ENCODE assay signal across 25 mouse cellular contexts in genomic region chr15:91171332-91171731, GRCm38 (mm10). TPM values are rescaled to one million over a fixed set of nuclear protein-coding genes. Genes with fewer than 3 reads are reported as not detected.
DNase-seq lines count a peak whose midpoint lies in the region; ATAC-seq and TF ChIP-seq lines count a peak whose summit lies in the region.
"Had no signal": no experiment of that assay in that cellular context is flagged by ENCODE, and none has a peak within 500 bp of the region (broad histone marks: within the 10 kb centered on the region; RNA-seq: fewer than 3 reads in every experiment).

No protein-coding gene starts in this region.

- peaks cover 6% of the 10 kb centered on the region; the same call in 1 of the 2 replicates for H3K4me1 ChIP-seq in forebrain, embryonic 12.5 days
- H3K4me1 ChIP-seq in forebrain, embryonic 11.5 days (replicated peaks; ENCODE audit: control insufficient read depth, insufficient read depth, low read length): no peaks in the 10 kb centered on the region
- no peaks in the 10 kb centered on the region for H3K4me1 ChIP-seq in lung, postnatal 0 days (ENCODE audit: insufficient read depth, low read depth, low read length)
- peaks cover 12% of the 10 kb centered on the region for H3K4me1 ChIP-seq in embryonic facial prominence, embryonic 12.5 days
- H3K4me1 ChIP-seq in limb, embryonic 13.5 days: peaks cover 14% of the 10 kb centered on the region
- no peaks in the 10 kb centered on the region for H3K4me1 ChIP-seq in hindbrain, embryonic 16.5 days (ENCODE audit: control insufficient read depth, insufficient read depth, low read depth, low read length)
- H3K4me1 ChIP-seq: heart, embryonic 12.5 days had no signal

- H3K36me3 ChIP-seq in forebrain, embryonic 12.5 days (replicated peaks): peaks cover 3% of the 10 kb centered on the region; the same call in 1 of the 2 replicates
- no peaks in the 10 kb centered on the region; the same call in 1 of the 2 replicates for H3K36me3 ChIP-seq in forebrain, embryonic 11.5 days (ENCODE audit: control insufficient read depth, insufficient read depth, low read length)
- no peaks in the 10 kb centered on the region for H3K36me3 ChIP-seq in lung, postnatal 0 days (ENCODE audit: insufficient read depth, low read length)
- no peaks in the 10 kb centered on the region for H3K36me3 ChIP-seq in embryonic facial prominence, embryonic 12.5 days
- H3K36me3 ChIP-seq in limb, embryonic 13.5 days: no peaks in the 10 kb centered on the region
- no peaks in the 10 kb centered on the region for H3K36me3 ChIP-seq in hindbrain, embryonic 16.5 days (ENCODE audit: control insufficient read depth, insufficient read depth, low read length)
- H3K36me3 ChIP-seq: embryonic facial prominence, embryonic 13.5 days; heart, embryonic 12.5 days had no signal

- no peaks in the 10 kb centered on the region for H3K9me3 ChIP-seq in forebrain, embryonic 12.5 days
- no peaks in the 10 kb centered on the region for H3K9me3 ChIP-seq in forebrain, embryonic 11.5 days (ENCODE audit: control insufficient read depth, low read length)
- no peaks in the 10 kb centered on the region for H3K9me3 ChIP-seq in lung, postnatal 0 days (ENCODE audit: low read length)
- no peaks in the 10 kb centered on the region for H3K9me3 ChIP-seq in embryonic facial prominence, embryonic 12.5 days
- H3K9me3 ChIP-seq in limb, embryonic 13.5 days: no peaks in the 10 kb centered on the region
- no peaks in the 10 kb centered on the region for H3K9me3 ChIP-seq in hindbrain, embryonic 16.5 days (ENCODE audit: control insufficient read depth, low read length)
- H3K9me3 ChIP-seq: embryonic facial prominence, embryonic 13.5 days; heart, embryonic 12.5 days had no signal

- WGBS in forebrain, embryonic 12.5 days: 79% methylated on average over 4 of the region's 4 CpGs
- 79% methylated on average over 4 of the region's 4 CpGs for WGBS in forebrain, embryonic 11.5 days
- 87% methylated on average over 4 of the region's 4 CpGs for WGBS in lung, postnatal 0 days
- 61% methylated on average over 4 of the region's 4 CpGs for WGBS in embryonic facial prominence, embryonic 12.5 days
- WGBS in limb, embryonic 13.5 days: 63% methylated on average over 4 of the region's 4 CpGs
- 77% methylated on average over 4 of the region's 4 CpGs for WGBS in hindbrain, embryonic 16.5 days

- TF ChIP-seq CTCF in lung, postnatal 0 days (IDR thresholded peaks at IDR 0.05): no peak

- no peak for DNase-seq in forebrain, embryonic 11.5 days (ENCODE audit: low spot score)
- DNase-seq in lung, postnatal 0 days (ENCODE audit: low spot score): no peak
- DNase-seq in lung, adult 18-20 months: no peak
- DNase-seq in yolk sac, embryonic 10.5 days (ENCODE audit: low spot score): no peak
- DNase-seq: adrenal gland, postnatal 10 days; cerebellum, adult 8-10 months; gastrocnemius, postnatal 10 days; heart, adult 11 months; lung, postnatal 14 days; right cerebral cortex, postnatal 25 days had no signal

- H3K9ac ChIP-seq in forebrain, embryonic 12.5 days: no peak overlapping the region
- H3K9ac ChIP-seq in forebrain, embryonic 11.5 days (ENCODE audit: low read length): no peak overlapping the region
- H3K9ac ChIP-seq in lung, postnatal 0 days (replicated peaks; ENCODE audit: low read depth): no peak overlapping the region
- H3K9ac ChIP-seq in embryonic facial prominence, embryonic 12.5 days: no peak overlapping the region
- no peak overlapping the region for H3K9ac ChIP-seq in limb, embryonic 13.5 days
- no peak overlapping the region for H3K9ac ChIP-seq in hindbrain, embryonic 16.5 days (ENCODE audit: low read depth, low read length)
- H3K9ac ChIP-seq: embryonic facial prominence, embryonic 13.5 days; heart, embryonic 12.5 days; hindbrain, embryonic 14.5 days; liver, embryonic 14.5 days had no signal

- H3K27ac ChIP-seq in forebrain, embryonic 12.5 days: peak overlapping the region; percentile 73
- H3K27ac ChIP-seq in forebrain, embryonic 11.5 days (ENCODE audit: low read depth, low read length): no peak overlapping the region
- peak overlapping the region; percentile 63 for H3K27ac ChIP-seq in lung, postnatal 0 days (ENCODE audit: low read length)
- peak overlapping the region; percentile 41; the same call in 1 of the 2 replicates for H3K27ac ChIP-seq in embryonic facial prominence, embryonic 12.5 days
- 0 out of 2 replicates have a peak overlapping the region, but pooled peaks have one; percentile 15 for H3K27ac ChIP-seq in limb, embryonic 13.5 days
- H3K27ac ChIP-seq in hindbrain, embryonic 16.5 days (ENCODE audit: low read depth, low read length): no peak overlapping the region
- H3K27ac ChIP-seq: embryonic facial prominence, embryonic 13.5 days; hindbrain, embryonic 14.5 days; kidney, postnatal 0 days; liver, embryonic 14.5 days had no signal

- H3K27me3 ChIP-seq in forebrain, embryonic 12.5 days: no peaks in the 10 kb centered on the region
- H3K27me3 ChIP-seq in forebrain, embryonic 11.5 days (ENCODE audit: control insufficient read depth, insufficient read depth, low read length): no peaks in the 10 kb centered on the region
- H3K27me3 ChIP-seq in lung, postnatal 0 days (replicated peaks; ENCODE audit: insufficient read depth, low read length): no peaks in the 10 kb centered on the region
- no peaks in the 10 kb centered on the region for H3K27me3 ChIP-seq in embryonic facial prominence, embryonic 12.5 days
- no peaks in the 10 kb centered on the region for H3K27me3 ChIP-seq in limb, embryonic 13.5 days
- no peaks in the 10 kb centered on the region for H3K27me3 ChIP-seq in hindbrain, embryonic 16.5 days (replicated peaks; ENCODE audit: control insufficient read depth, insufficient read depth, low read length)
- H3K27me3 ChIP-seq: embryonic facial prominence, embryonic 13.5 days; heart, embryonic 12.5 days had no signal

- H3K4me3 ChIP-seq in forebrain, embryonic 12.5 days (replicated peaks): no peak overlapping the region
- no peak overlapping the region for H3K4me3 ChIP-seq in forebrain, embryonic 11.5 days (ENCODE audit: low read depth, low read length)
- H3K4me3 ChIP-seq in lung, postnatal 0 days (ENCODE audit: low read depth, low read length): no peak overlapping the region
- no peak overlapping the region for H3K4me3 ChIP-seq in embryonic facial prominence, embryonic 12.5 days
- H3K4me3 ChIP-seq in limb, embryonic 13.5 days: no peak overlapping the region
- no peak overlapping the region for H3K4me3 ChIP-seq in hindbrain, embryonic 16.5 days (ENCODE audit: low read length)
- H3K4me3 ChIP-seq: embryonic facial prominence, embryonic 13.5 days; heart, embryonic 12.5 days had no signal

- ATAC-seq in forebrain, embryonic 12.5 days (ENCODE audit: low FRiP score): peak; percentile 27; the same call in 1 of the 2 replicates
- no peak for ATAC-seq in forebrain, embryonic 11.5 days (replicated peaks; ENCODE audit: low FRiP score)
- ATAC-seq in lung, postnatal 0 days: no peak
- no peak for ATAC-seq in embryonic facial prominence, embryonic 12.5 days (ENCODE audit: insufficient number of reproducible peaks, insufficient read depth, low FRiP score, low TSS enrichment)
- no peak for ATAC-seq in limb, embryonic 13.5 days (ENCODE audit: low FRiP score, low read depth)
- ATAC-seq in hindbrain, embryonic 16.5 days: no peak
- ATAC-seq: CD4-positive, CD25-positive, alpha-beta regulatory T cell, adult 4 months; intestine, embryonic 16.5 days; Patski had no signal

- no peak overlapping the region for H3K4me2 ChIP-seq in forebrain, embryonic 12.5 days
- H3K4me2 ChIP-seq in forebrain, embryonic 11.5 days (ENCODE audit: low read depth, low read length, severe bottlenecking): no peak overlapping the region
- no peak overlapping the region for H3K4me2 ChIP-seq in lung, postnatal 0 days (replicated peaks; ENCODE audit: low read depth, low read length)
- no peak overlapping the region for H3K4me2 ChIP-seq in embryonic facial prominence, embryonic 12.5 days (replicated peaks)
- no peak overlapping the region for H3K4me2 ChIP-seq in limb, embryonic 13.5 days (replicated peaks)
- no peak overlapping the region for H3K4me2 ChIP-seq in hindbrain, embryonic 16.5 days (ENCODE audit: low read length)
- H3K4me2 ChIP-seq: heart, embryonic 12.5 days; hindbrain, embryonic 14.5 days had no signal

- no peak for TF ChIP-seq EP300 in lung, postnatal 0 days (IDR thresholded peaks at IDR 0.05)

RNA-seq across cellular contexts. Expression of gene Abcd2, which starts 20.3 kb away (rescaled TPM):
- 27.3 and 28.7 TPM in 2 replicates for polyA plus RNA-seq in forebrain, embryonic 12.5 days (2016; fragmentation: Nextera tagmentation; extraction: Ambion mirVana)
- polyA plus RNA-seq in forebrain, embryonic 11.5 days (2014; fragmentation: Nextera tagmentation; extraction: Ambion mirVana): 22.4 and 25.3 TPM in 2 replicates
- polyA plus RNA-seq in lung, postnatal 0 days (2015; fragmentation: Nextera tagmentation; extraction: Ambion mirVana): 9.2 and 10.9 TPM in 2 replicates
- polyA plus RNA-seq in embryonic facial prominence, embryonic 12.5 days (2016; fragmentation: Nextera tagmentation; extraction: Ambion mirVana): 6.7 and 7.6 TPM in 2 replicates
- polyA plus RNA-seq in limb, embryonic 13.5 days (2015; fragmentation: Nextera tagmentation; extraction: Ambion mirVana): 3.3 and 4.0 TPM in 2 replicates
- 8.0 and 8.4 TPM in 2 replicates for polyA plus RNA-seq in hindbrain, embryonic 16.5 days (2015; fragmentation: Nextera tagmentation; extraction: Ambion mirVana)

RNA-seq across cellular contexts. Expression of gene CN725425, which starts 28.0 kb away (rescaled TPM):
- polyA plus RNA-seq in forebrain, embryonic 12.5 days (2016; fragmentation: Nextera tagmentation; extraction: Ambion mirVana): not detected in 2 replicates
- 0.12 TPM in 1 of 2 replicates, not detected in the other for polyA plus RNA-seq in forebrain, embryonic 11.5 days (2014; fragmentation: Nextera tagmentation; extraction: Ambion mirVana)
- polyA plus RNA-seq in lung, postnatal 0 days (2015; fragmentation: Nextera tagmentation; extraction: Ambion mirVana): not detected in 2 replicates
- polyA plus RNA-seq in embryonic facial prominence, embryonic 12.5 days (2016; fragmentation: Nextera tagmentation; extraction: Ambion mirVana): not detected in 2 replicates
- polyA plus RNA-seq in limb, embryonic 13.5 days (2015; fragmentation: Nextera tagmentation; extraction: Ambion mirVana): not detected in 2 replicates
- polyA plus RNA-seq in hindbrain, embryonic 16.5 days (2015; fragmentation: Nextera tagmentation; extraction: Ambion mirVana): not detected in 2 replicates
- polyA plus RNA-seq: CD4-positive, CD25-positive, alpha-beta regulatory T cell, adult 4 months; embryonic facial prominence, embryonic 13.5 days; heart, embryonic 12.5 days; hindbrain, embryonic 14.5 days; intestine, embryonic 16.5 days; kidney, postnatal 0 days; limb, embryonic 11.5 days; Patski; spleen, adult 2 months; stomach, embryonic 14.5 days had no signal

Comparison
In these comparisons a context has a peak if more than half of its experiments do, and no peak if none do; other contexts are left out.
1. H3K27ac ChIP-seq: peak in forebrain, embryonic 12.5 days (single experiment), lung, postnatal 0 days (single experiment), embryonic facial prominence, embryonic 12.5 days (single experiment) and limb, embryonic 13.5 days (single experiment); none in forebrain, embryonic 11.5 days (single experiment) and hindbrain, embryonic 16.5 days (single experiment).